Mouse (Mus musculus): Measurements from ENCODE around the gene Dpyd. TPM values are rescaled to one million over a fixed set of nuclear protein-coding genes. Genes with fewer than 3 reads are reported as not detected.

The Dpyd gene
- polyA plus RNA-seq, 1 experiment, result 12.1 TPM

GRCm38 (mm10) chr3:119275241-119275640, 713.3 kb downstream of the Dpyd start:
- WGBS, result 84% methylated on average over 2 of the region's 2 CpGs
- DNase-seq (ENCODE audit: low read depth, low spot score), result no peak

DNA sequence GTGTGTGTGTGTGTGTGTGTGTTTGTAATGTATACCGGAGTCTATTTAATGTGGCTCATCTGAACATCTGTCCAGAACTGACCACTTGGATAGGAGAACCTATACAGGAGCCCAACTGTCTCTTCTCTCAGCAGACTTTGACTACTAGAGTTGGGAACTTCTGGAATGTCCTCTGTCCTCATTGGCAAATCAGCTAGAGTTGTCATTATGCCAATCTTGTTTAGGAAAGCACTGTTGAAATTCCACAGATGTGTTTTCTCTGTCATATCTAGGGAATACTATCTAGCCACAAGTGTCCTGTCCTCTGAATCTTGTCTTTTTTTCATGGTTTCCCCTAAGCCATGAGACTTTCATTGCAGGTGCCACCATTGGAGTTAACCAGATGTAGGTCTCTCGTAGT, 718.7 kb downstream of the Dpyd start:
- no peak for DNase-seq (ENCODE audit: low read depth, low spot score)

DNA sequence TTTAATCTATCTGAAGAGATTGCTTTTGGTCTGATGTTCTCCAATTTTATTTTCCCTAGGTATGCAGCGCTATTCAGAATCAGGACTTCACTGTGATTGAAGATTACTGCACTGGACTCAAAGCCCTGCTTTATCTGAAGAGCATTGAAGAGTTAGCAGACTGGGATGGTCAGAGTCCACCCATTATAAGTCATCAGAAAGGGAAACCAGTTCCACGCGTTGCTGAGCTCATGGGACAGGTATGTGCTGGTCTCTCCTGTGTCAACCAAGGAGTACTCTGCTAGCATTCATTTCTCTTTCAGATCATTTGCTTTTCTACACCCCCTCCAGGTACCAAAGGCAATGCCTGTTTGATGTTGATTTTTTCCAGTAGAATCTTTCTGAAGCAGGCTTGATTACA, 752.8 kb downstream of the Dpyd start:
- no peak for DNase-seq (ENCODE audit: low read depth, low spot score)
- 56% methylated on average over 3 of the region's 3 CpGs for WGBS

More for the DNA sequence above, 718.7 kb downstream of the Dpyd start:
- WGBS, result 86% methylated on average over 2 of the region's 2 CpGs

DNA sequence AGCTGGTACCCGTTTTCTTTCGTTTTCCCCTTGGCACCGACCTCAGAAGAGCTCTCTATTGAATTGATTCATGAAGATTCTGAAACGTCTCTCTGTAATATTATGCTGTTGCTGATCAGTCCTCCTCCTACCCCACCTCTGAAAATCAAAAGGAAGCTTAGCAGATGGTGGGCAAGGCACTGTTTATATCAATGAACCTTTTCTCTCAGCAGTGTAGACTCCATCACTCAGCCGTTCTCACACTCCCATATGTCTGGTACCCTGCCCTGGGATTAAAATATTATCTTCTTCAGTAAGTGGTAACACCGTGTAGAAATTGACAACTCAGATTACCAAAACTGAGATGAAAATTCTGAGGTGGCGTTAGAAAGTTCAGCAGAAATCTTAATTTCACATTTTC, 767.1 kb downstream of the Dpyd start:
- no peak for DNase-seq (ENCODE audit: low read depth, low spot score)
- whole genome bisulfite sequencing, result 82% methylated on average over 7 of the region's 7 CpGs

DNA sequence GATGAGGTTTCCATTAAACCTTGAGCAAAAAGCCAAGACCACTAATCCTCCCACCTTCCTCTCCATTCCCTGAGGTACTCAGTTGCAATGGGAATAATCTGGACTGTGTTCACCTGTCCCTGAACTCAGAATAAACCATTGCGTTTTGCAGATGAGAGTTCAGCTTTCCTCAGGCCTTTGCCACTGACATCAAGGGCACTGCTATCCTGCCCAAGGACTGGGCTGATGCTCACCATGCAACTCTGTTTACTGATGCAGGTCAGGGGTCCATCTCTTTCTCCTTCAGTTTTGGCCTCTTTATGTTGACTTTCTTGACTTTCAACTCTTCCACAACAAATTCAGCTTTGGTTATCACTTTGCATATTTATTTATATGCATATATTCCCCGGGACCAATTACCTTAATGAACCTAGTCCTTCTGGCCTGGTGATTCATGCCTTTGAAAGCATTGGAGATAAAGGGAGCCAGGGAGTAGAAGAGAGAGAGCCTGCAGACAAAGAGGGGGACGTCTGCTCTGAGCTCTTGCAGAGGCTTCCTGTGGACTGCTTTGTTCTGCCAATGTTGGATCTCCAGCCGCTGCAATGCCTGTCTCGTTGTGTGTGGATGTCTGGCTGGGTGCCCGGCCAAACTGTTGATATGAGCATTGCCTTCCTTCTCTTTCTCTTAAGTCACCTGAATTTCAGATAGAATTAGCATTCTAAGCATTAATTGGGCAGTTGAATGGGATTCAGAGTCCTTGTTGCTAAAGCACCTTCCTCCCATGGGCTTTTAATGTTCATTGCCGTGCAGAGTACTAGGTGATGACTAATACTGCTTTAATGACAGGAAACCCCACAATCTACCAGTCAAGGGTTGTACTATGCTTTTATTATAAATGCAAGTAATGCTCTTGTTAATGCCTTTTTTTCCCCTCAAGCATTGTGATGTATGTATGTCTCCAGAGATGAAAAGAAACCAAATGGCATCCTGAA, 771.7 kb downstream of the Dpyd start:
- WGBS, result 57% methylated on average over 7 of the region's 7 CpGs
- no peak for DNase-seq (ENCODE audit: low read depth, low spot score)

DNA sequence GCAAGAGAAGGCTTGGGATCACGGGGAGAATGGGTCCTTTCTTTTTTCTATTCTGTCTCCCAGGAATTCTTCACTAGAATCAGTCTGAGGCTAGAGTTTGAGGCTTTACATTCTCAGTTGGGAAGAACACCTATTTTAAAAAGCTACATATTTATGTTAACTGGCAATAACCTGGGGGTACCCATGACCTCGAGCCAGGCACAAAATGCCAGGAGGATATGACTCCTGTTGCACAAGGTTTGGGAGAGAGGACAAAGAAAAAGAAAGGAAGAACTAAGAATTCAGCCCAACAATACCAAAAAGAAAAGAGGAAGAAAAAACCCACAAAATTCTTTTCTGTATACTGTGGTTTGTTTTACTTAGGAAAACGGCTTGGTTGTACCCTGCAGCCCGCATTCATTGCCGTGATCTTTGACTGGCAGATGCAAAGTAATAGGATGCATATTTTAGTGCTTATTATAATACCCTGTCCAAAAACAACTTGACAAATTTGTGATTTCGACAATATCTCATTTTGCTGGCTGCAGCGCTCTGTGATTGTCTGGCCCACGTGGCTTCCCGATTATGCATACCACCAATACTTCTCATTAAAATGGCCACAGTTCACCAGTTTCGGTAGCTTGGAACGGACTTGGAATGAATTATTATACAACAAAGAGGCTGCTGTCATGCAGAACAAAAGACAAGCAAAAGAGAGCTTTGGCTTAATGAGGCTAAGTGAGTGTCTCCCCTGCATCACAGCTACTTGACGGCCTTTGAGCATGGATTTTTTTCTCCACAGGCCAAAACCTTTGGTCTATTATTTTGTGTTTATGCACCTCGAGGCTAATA, 799.8 kb downstream of the Dpyd start:
- 82% methylated on average over 13 of the region's 13 CpGs for WGBS
- DNase-seq (ENCODE audit: low read depth, low spot score), result no peak

DNA sequence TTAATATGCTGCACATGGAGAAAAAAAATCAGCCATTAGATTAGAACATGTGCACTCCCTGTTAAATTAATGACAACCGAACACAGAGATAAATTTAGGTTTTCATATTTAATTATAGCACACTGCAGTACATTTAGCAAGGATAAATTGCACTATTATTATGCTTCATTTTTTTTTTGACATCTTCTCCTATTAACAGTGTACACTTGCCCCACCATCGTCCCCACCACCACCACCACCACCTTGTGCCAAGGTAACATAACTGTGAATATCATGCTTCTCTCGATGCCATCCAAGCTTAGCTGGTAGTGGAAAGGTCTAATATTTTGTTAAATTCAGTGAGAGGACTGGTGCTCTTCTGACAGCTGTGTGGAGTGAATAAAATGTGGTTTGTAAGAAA, 800.5 kb downstream of the Dpyd start:
- DNase-seq (ENCODE audit: low read depth, low spot score), result no peak
- 85% methylated on average over 3 of the region's 3 CpGs for WGBS

- no peak for DNase-seq (ENCODE audit: low read depth, low spot score)
- 47% methylated on average over 2 of the region's 2 CpGs for WGBS
These were observed 807.0 kb downstream of the Dpyd start for GRCm38 (mm10) chr3:119368931-119369330.

DNA sequence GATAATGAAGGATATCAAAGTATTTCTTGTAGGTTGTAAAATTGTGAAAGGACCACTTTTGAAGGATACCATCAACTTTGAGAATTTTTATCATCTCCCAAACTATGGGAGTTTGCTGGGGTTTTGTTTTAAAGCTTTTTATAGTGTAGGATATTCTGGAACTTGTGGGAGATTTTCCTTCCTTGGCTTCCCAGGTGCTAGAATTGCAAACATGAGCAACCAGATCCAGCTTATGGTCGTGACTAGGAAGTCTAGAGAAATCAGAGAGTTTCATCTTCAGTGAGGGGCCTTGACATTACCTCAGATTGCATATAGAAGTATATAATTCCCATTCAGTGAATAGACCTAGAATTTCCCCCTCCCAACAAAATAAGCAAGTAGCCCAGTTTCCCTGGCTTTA, 819.2 kb downstream of the Dpyd start:
- DNase-seq (ENCODE audit: low read depth, low spot score), result no peak
- 70% methylated on average over 1 of the region's 1 CpGs for WGBS

GRCm38 (mm10) chr3:119382395-119382794, 820.5 kb downstream of the Dpyd start:
- WGBS, result 91% methylated on average over 1 of the region's 1 CpGs
- no peak for DNase-seq (ENCODE audit: low read depth, low spot score)

DNA sequence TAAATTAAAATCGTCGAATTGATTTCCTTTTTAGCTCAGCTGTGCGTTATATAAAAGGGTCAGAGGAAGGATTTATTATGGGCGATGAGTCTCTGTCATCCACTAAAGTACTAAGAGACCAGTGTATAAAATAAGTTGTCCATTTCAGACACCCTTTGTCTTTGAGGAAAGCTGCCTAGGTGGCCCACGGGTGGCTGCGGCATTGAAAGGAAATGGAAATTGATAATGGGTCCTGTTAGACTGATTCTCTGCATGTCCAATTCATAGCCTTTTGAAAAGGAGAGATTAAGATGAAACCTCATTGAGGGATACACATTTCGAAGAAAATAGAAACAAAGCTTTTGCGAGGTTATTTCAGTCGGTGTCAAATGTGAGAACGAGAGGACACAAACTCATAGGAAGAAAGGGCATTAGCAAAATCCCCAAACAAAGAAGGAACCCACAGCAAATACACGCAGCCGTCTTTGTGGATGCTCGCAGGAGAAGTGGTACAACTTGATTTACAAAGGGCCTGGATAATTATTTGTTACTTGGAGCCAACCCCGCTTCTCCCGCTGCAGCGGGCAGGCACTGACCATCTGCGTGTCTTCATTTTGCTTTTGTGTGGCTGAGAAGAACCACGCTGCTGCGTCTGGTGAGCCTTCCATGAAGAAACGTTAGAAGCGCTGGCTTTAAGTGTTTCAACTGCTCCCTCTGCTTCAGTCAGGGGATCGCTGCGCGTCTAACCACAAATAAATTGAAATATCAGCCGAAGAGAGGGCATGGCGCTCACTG, 825.6 kb downstream of the Dpyd start:
- WGBS, result 79% methylated on average over 26 of the region's 26 CpGs
- no peak for DNase-seq (ENCODE audit: low read depth, low spot score)

DNA sequence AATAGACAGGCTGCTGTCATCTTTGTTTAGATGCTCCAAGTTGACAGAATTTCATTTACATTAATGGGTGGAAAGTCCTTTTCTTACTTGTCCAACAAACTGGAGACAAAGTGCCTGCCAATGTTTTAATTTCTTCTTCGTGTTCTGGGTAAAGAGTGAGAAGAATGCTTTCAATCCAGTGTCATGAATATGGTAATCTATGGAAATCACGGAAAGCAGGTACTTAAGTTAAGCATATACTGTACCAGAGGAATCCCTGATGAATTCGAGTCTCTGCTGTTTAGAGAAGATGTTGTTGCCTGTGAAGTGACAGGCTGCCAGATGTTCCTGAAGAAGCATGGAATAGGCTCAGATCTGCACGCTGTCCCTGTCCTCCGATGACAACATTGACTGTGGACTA, 835.3 kb downstream of the Dpyd start:
- DNase-seq (ENCODE audit: low read depth, low spot score), result no peak
- 65% methylated on average over 5 of the region's 5 CpGs for WGBS

GRCm38 (mm10) chr3:119402836-119403728, 841.2 kb downstream of the Dpyd start:
- DNase-seq (ENCODE audit: low read depth, low spot score), result no peak
- 74% methylated on average over 7 of the region's 7 CpGs for WGBS

- no peak for DNase-seq (ENCODE audit: low read depth, low spot score)
- WGBS, result 77% methylated on average over 9 of the region's 9 CpGs
These were observed 857.3 kb downstream of the Dpyd start for GRCm38 (mm10) chr3:119419087-119419709.

GRCm38 (mm10) chr3:119419745-119420144, 857.8 kb downstream of the Dpyd start:
- no peak for DNase-seq (ENCODE audit: low read depth, low spot score)
- 77% methylated on average over 2 of the region's 2 CpGs for WGBS

GRCm38 (mm10) chr3:119431339-119431738, 869.4 kb downstream of the Dpyd start:
- no peak for DNase-seq (ENCODE audit: low read depth, low spot score)
- WGBS, result 58% methylated on average over 8 of the region's 8 CpGs

DNA sequence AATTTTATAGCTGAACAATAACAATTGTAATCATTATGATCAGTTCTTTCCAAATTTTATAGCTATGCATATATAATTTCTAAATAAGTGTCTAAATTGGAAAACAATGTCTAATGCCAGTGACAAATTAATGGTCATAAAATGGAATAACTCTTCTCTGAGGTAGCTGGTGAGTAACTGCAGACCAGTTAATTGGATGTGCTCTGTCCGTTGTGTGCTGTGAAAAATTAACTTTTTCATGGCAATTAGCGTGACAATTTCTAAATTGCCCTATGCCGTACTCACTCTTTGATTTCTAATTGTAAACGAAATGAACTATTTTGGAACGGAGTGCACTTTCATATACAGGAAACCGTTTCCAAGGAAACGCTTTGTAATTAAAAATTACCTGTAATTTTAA, 869.8 kb downstream of the Dpyd start:
- WGBS, result 74% methylated on average over 7 of the region's 7 CpGs
- no peak for DNase-seq (ENCODE audit: low read depth, low spot score)

DNA sequence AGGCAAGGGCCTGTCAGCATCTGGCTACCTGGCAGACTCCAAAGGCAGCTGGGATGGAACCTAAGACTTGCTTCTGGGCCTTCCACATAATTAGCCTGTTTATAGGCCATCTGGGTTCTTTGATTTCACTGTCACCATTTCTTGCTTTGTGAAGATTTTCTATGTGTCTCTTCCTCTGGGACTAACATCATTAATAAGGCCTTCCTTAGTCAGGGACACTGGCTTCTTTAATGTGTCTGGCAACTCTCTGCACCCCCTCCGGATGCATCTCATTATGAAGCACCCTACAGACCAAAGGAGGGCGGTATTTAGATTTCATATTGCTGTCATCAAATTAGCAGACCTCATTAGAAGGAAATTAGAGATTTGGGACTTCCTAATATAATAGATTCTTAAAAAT, 885.6 kb downstream of the Dpyd start:
- 81% methylated on average over 2 of the region's 2 CpGs for WGBS
- DNase-seq (ENCODE audit: low read depth, low spot score), result no peak

All from large intestine, adult 2 months (tissue).